Mouse (Mus musculus): ENCODE results near the gene Defb25. TPM values are rescaled to one million over a fixed set of nuclear protein-coding genes. Genes with fewer than 3 reads are reported as not detected.
A peak's percentile ranks its signal among the peaks of the same experiment; 100 is the strongest.
"Not testable (repeated sequence)": the region's sequence is repeated elsewhere in the genome, so short reads cannot be mapped to it uniquely, and the experiment has no call there.

Defb25 gene
- polyA plus RNA-seq (2015; fragmentation: Nextera tagmentation; extraction: Ambion mirVana): not detected in 2 replicates

- no peaks in the 10 kb centered on the region for H3K9me3 ChIP-seq (replicated peaks)
- H3K9ac ChIP-seq: no peak within 1 kb of the TSS
- peaks cover 45% of the 10 kb centered on the region for H3K27me3 ChIP-seq
- H3K4me2 ChIP-seq: no peak within 1 kb of the TSS
- H3K36me3 ChIP-seq (replicated peaks): no peaks in the 10 kb centered on the region
- H3K4me1 ChIP-seq (replicated peaks): peaks cover 7% of the 10 kb centered on the region
- 67% methylated on average over 7 of the region's 7 CpGs for WGBS (ENCODE audit: insufficient replicate concordance)
- H3K4me3 ChIP-seq (replicated peaks): no peak within 1 kb of the TSS
- no peak within 1 kb of the TSS for H3K27ac ChIP-seq (replicated peaks)
- ATAC-seq (ENCODE audit: insufficient read depth): no peak
Measured at GRCm38 (mm10) chr2:152622953-152623352, at the start of gene Defb25. TSS of gene Defb25 (minus strand) at chr2:152623053.

DNA sequence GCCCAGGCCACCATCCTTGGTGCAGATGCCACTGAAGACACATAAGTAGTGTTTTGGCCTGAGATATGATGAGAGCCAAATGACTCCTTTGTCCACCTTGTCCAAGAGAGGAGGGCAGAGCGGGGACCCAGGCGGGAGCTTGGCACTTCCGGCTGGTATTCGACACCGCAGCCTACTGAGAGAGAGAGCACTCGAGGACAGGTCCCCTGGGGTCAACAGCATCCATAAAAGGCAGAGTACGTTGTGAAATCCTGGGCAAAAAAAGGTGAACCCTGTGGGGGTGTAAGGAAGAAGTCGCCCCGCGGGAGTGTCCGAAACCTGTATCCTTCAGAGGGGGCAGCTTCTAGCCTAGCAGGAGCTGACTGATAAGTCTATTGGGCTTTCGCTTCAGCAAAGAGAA is 49.3 kb upstream of the Defb25 start:
- peaks cover 3% of the 10 kb centered on the region; the same call in 1 of the 2 replicates for H3K27me3 ChIP-seq
- peaks cover 42% of the 10 kb centered on the region for H3K4me1 ChIP-seq (replicated peaks)
- ATAC-seq (ENCODE audit: insufficient read depth): no peak
- peak overlapping the region; percentile 92 for H3K4me2 ChIP-seq
- H3K27ac ChIP-seq (replicated peaks): no peak overlapping the region
- H3K9ac ChIP-seq: no peak overlapping the region
- no peaks in the 10 kb centered on the region for H3K9me3 ChIP-seq (replicated peaks)
- WGBS (ENCODE audit: insufficient replicate concordance): 72% methylated on average over 12 of the region's 12 CpGs
- H3K36me3 ChIP-seq (replicated peaks): peaks cover 29% of the 10 kb centered on the region
- H3K4me3 ChIP-seq (replicated peaks): peak overlapping the region; percentile 90; the same call in 1 of the 2 replicates

DNA sequence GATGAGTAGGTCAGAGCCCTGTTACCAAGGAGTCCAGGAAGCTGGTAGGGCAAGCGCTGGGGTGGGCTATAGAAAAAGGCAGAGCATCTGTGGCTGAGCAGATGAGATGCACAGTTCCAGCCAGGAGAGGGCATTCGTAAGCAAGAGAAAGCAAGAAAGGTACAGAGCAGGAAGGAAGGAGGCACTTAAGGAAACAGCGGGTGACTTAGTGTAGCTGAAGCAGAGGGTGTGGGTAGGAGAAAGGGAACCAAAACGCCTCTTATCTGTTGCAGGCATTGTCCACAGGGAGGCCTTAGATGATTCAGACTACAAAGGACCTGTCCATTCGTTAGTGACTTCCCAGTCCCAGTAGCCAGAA is 48.8 kb upstream of the Defb25 start:
- ATAC-seq (ENCODE audit: insufficient read depth): peak; percentile 9; the same call in 1 of the 2 replicates
- Histone ChIP-seq H3K4me2 (peak overlapping the region; percentile 92), H3K36me3 (replicated peaks) (peaks cover 24% of the 10 kb centered on the region), H3K9ac (no peak overlapping the region), H3K27ac (replicated peaks) (peak overlapping the region; percentile 52), H3K9me3 (replicated peaks) (no peaks in the 10 kb centered on the region), H3K4me1 (replicated peaks) (peaks cover 42% of the 10 kb centered on the region), H3K4me3 (replicated peaks) (peak overlapping the region; percentile 90), H3K27me3 (peaks cover 3% of the 10 kb centered on the region; the same call in 1 of the 2 replicates)
- WGBS (ENCODE audit: insufficient replicate concordance): 8% methylated on average over 5 of the region's 5 CpGs

GRCm38 (mm10) chr2:152670983-152671641 is 48.3 kb upstream of the Defb25 start:
- H3K4me3 ChIP-seq (replicated peaks): peak overlapping the region; percentile 90
- H3K9ac ChIP-seq: peak overlapping the region; percentile 74; the same call in 1 of the 2 replicates
- peak overlapping the region; percentile 52 for H3K27ac ChIP-seq (replicated peaks)
- peaks cover 19% of the 10 kb centered on the region for H3K36me3 ChIP-seq (replicated peaks)
- H3K27me3 ChIP-seq: peaks cover 3% of the 10 kb centered on the region; the same call in 1 of the 2 replicates
- H3K4me1 ChIP-seq (replicated peaks): peaks cover 42% of the 10 kb centered on the region
- no peak for ATAC-seq (ENCODE audit: insufficient read depth)
- WGBS (ENCODE audit: insufficient replicate concordance): 9% methylated on average over 9 of the region's 9 CpGs
- H3K4me2 ChIP-seq: peak overlapping the region; percentile 92
- no peaks in the 10 kb centered on the region for H3K9me3 ChIP-seq (replicated peaks)

- no peaks in the 10 kb centered on the region for H3K9me3 ChIP-seq (replicated peaks)
- peak overlapping the region; percentile 92 for H3K4me2 ChIP-seq
- H3K36me3 ChIP-seq (replicated peaks): peaks cover 6% of the 10 kb centered on the region; the same call in 1 of the 2 replicates
- peaks cover 42% of the 10 kb centered on the region for H3K4me1 ChIP-seq (replicated peaks)
- ATAC-seq (ENCODE audit: insufficient read depth): peak; percentile 67
- peak overlapping the region; percentile 81 for H3K27ac ChIP-seq (replicated peaks)
- H3K27me3 ChIP-seq: peaks cover 3% of the 10 kb centered on the region; the same call in 1 of the 2 replicates
- peak overlapping the region; percentile 90 for H3K4me3 ChIP-seq (replicated peaks)
- 2% methylated on average over 46 of the region's 46 CpGs for WGBS (ENCODE audit: insufficient replicate concordance)
- peak overlapping the region; percentile 74 for H3K9ac ChIP-seq
Measured at GRCm38 (mm10) chr2:152669639-152670484, 47.0 kb upstream of the Defb25 start.

- Histone ChIP-seq H3K27me3 (peaks cover 3% of the 10 kb centered on the region; the same call in 1 of the 2 replicates), H3K36me3 (replicated peaks) (0 out of 2 replicates have a peak, but pooled peaks cover 3% of the 10 kb centered on the region), H3K27ac (replicated peaks) (peak within 1 kb of the TSS; percentile 81), H3K9ac (peak within 1 kb of the TSS; percentile 74), H3K4me3 (replicated peaks) (peak within 1 kb of the TSS; percentile 90), H3K4me1 (replicated peaks) (peaks cover 42% of the 10 kb centered on the region), H3K9me3 (replicated peaks) (no peaks in the 10 kb centered on the region), H3K4me2 (peak within 1 kb of the TSS; percentile 92)
- peak; percentile 78 for ATAC-seq (ENCODE audit: insufficient read depth)
- WGBS (ENCODE audit: insufficient replicate concordance): under 1% methylated on average over 35 of the region's 35 CpGs
Measured at GRCm38 (mm10) chr2:152669256-152669638, 46.4 kb upstream of the Defb25 start, which contains the start of gene H13. TSS of gene H13 (plus strand) at chr2:152669461.

DNA sequence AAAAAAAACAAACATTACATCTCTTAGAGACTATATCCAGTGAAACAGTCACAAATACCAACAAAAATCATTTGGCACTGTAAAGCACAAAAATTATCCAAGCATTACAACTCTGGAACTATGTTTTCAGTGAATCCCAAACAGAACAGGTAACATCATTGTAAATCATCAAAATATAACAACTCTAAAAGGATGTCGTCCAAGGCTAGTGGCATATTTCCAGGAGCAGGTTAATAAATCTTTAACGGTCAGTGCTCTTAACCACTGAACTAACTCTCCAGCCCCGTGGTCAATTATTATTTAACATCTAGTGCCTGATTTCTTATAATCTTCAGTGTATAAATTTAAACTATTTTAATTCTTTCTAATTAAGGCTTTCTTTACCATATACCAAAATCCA is 43.3 kb upstream of the Defb25 start:
- peaks cover 22% of the 10 kb centered on the region for H3K4me1 ChIP-seq (replicated peaks)
- not testable (repeated sequence) for H3K4me2 ChIP-seq; H3K9ac ChIP-seq; H3K36me3 ChIP-seq (replicated peaks); H3K9me3 ChIP-seq (replicated peaks); ATAC-seq (ENCODE audit: insufficient read depth); H3K27ac ChIP-seq (replicated peaks); H3K27me3 ChIP-seq; H3K4me3 ChIP-seq (replicated peaks)
- WGBS (ENCODE audit: insufficient replicate concordance): 58% methylated on average over 3 of the region's 3 CpGs

GRCm38 (mm10) chr2:152661163-152661562 is 38.3 kb upstream of the Defb25 start:
- Histone ChIP-seq H3K9ac (no peak overlapping the region), H3K4me1 (replicated peaks) (no peaks in the 10 kb centered on the region), H3K27ac (replicated peaks) (no peak overlapping the region), H3K4me3 (replicated peaks) (no peak overlapping the region), H3K27me3 (no peaks in the 10 kb centered on the region; the same call in 1 of the 2 replicates), H3K4me2 (no peak overlapping the region), H3K9me3 (replicated peaks) (no peaks in the 10 kb centered on the region), H3K36me3 (replicated peaks) (no peaks in the 10 kb centered on the region)
- WGBS (ENCODE audit: insufficient replicate concordance): 38% methylated on average over 6 of the region's 6 CpGs
- no peak for ATAC-seq (ENCODE audit: insufficient read depth)

GRCm38 (mm10) chr2:152657398-152657797 is 34.5 kb upstream of the Defb25 start:
- Histone ChIP-seq H3K9me3 (replicated peaks) (no peaks in the 10 kb centered on the region), H3K4me3 (replicated peaks) (no peak overlapping the region), H3K27ac (replicated peaks) (no peak overlapping the region), H3K27me3 (no peaks in the 10 kb centered on the region; the same call in 1 of the 2 replicates), H3K4me1 (replicated peaks) (peaks cover 5% of the 10 kb centered on the region; the same call in 1 of the 2 replicates), H3K4me2 (no peak overlapping the region), H3K36me3 (replicated peaks) (no peaks in the 10 kb centered on the region), H3K9ac (no peak overlapping the region)
- 53% methylated on average over 10 of the region's 10 CpGs for WGBS (ENCODE audit: insufficient replicate concordance)
- no peak for ATAC-seq (ENCODE audit: insufficient read depth)

DNA sequence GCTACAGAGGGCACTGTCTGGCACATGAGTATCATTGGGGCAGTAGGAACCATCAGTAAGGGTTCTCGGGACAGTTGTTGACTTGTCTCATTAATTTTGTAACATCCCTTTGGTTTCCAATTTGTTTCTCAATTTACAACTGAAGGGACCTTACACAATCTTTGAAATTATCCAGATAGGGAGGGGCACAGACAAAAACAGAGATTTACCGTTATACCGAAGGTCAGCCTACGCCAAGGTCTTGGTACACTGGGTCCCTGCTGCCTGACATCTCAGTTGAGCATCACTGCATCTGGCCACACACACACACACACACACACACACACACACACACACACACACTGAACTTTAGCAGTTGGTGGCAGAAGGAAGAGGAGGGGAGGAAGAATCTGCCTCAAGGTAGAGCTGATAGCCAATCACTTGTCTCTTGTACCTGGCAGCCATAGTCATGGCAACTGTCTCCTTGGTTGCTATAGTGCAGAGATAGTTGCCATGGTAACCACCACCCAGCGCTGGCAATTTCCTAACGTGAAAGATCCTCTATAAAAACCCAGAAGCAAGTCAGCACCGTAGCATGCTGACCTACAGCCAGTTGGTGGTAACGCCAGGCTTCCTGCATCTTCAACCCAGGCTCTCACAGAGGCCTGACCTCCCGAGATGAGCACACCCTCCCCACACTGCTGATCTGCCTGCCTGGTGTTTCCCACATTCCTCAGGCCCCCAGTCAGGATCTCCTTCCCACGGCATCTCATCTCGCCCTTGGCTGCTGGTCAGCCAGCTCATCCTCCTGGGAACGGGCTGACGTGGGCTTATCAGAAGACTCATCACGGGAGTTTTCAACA is 31.2 kb upstream of the Defb25 start:
- no peak overlapping the region for H3K4me2 ChIP-seq
- WGBS (ENCODE audit: insufficient replicate concordance): 37% methylated on average over 14 of the region's 14 CpGs
- no peaks in the 10 kb centered on the region for H3K36me3 ChIP-seq (replicated peaks)
- H3K9ac ChIP-seq: no peak overlapping the region
- no peak for ATAC-seq (ENCODE audit: insufficient read depth)
- peaks cover 5% of the 10 kb centered on the region; the same call in 1 of the 2 replicates for H3K4me1 ChIP-seq (replicated peaks)
- H3K27ac ChIP-seq (replicated peaks): no peak overlapping the region
- H3K4me3 ChIP-seq (replicated peaks): no peak overlapping the region
- H3K9me3 ChIP-seq (replicated peaks): no peaks in the 10 kb centered on the region
- H3K27me3 ChIP-seq: no peaks in the 10 kb centered on the region; the same call in 1 of the 2 replicates

All from liver, embryonic 15.5 days (tissue).